Mouse (Mus musculus) stomach, postnatal 0 days (tissue): ENCODE results near the gene Zfp367. TPM values are rescaled to one million over a fixed set of nuclear protein-coding genes. Genes with fewer than 3 reads are reported as not detected.

Source experiments
- ATAC-seq: fragments of 200-750 bp; cut with Nextera tagmentation; 2 replicates; pipeline ENCODE4 v1.8.0; 2017; ENCODE audit not compliant: low FRiP score, low TSS enrichment
- DNase-seq: peaks from one replicate; pipeline ENCODE4 v3.0.0-alpha.2; 2016; ENCODE audit warnings: low spot score
- H3K27ac ChIP-seq: fragments of 300-500 bp; sonication (generic); replicated peaks from 2 replicates; pipeline ENCODE4 v1.5.1; 2014; ENCODE audit warnings: mild to moderate bottlenecking, control low read depth
- H3K27me3 ChIP-seq: fragments of 300-500 bp; sonication (generic); 2 replicates; pipeline ENCODE4 v1.6.1; 2014; ENCODE audit warnings: low read length; ENCODE audit not compliant: control insufficient read depth, insufficient read depth
- H3K36me3 ChIP-seq: fragments of 300-500 bp; sonication (generic); 2 replicates; pipeline ENCODE4 v1.6.1; 2014; ENCODE audit warnings: low read length, mixed read lengths; ENCODE audit not compliant: control insufficient read depth, insufficient read depth
- H3K4me1 ChIP-seq: fragments of 300-500 bp; sonication (generic); replicated peaks from 2 replicates; pipeline ENCODE4 v1.6.1; 2014; ENCODE audit warnings: antibody characterized with exemption; ENCODE audit not compliant: control insufficient read depth, insufficient read depth
- H3K4me2 ChIP-seq: fragments of 300-500 bp; sonication (generic); replicated peaks from 2 replicates; pipeline ENCODE4 v1.6.1; 2014; ENCODE audit warnings: low read depth, mild to moderate bottlenecking, control low read depth, moderate library complexity
- H3K4me3 ChIP-seq: fragments of 300-500 bp; sonication (generic); 2 replicates; pipeline ENCODE4 v1.5.1; 2014; ENCODE audit warnings: low read depth, low read length, control low read depth
- H3K9ac ChIP-seq: fragments of 300-500 bp; sonication (generic); 2 replicates; pipeline ENCODE4 v1.6.1; 2014; ENCODE audit warnings: mild to moderate bottlenecking, low read length, control low read depth, mixed read lengths
- H3K9me3 ChIP-seq: fragments of 300-500 bp; sonication (generic); 2 replicates; pipeline ENCODE4 v1.6.1; 2016; ENCODE audit warnings: low read length; ENCODE audit not compliant: control insufficient read depth
- CTCF ChIP-seq: IDR thresholded peaks from 2 replicates; pipeline ENCODE4 v1.5.1; 2016; ENCODE audit warnings: antibody characterized with exemption, low read depth, mild to moderate bottlenecking, moderate library complexity
- EP300 ChIP-seq: optimal IDR thresholded peaks from 2 replicates; pipeline ENCODE3; 2016; ENCODE audit warnings: antibody characterized with exemption
- WGBS: fragments of 180-500 bp; shearing (Covaris S2); extraction: QIAGEN DNeasy Blood & Tissue Kit; methylation state at CpG from one replicate; pipeline ENCODE4 v1.1.7; 2014; 5-methylcytosine and 5-hydroxymethylcytosine counted together
- polyA plus RNA-seq: library from polyadenylated mRNA; unstranded; fragments of >200 nt; fragmentation: Nextera tagmentation; extraction: Ambion mirVana; gene quantifications from 2 replicates; pipeline ENCODE4 v1.2.1, GENCODE M21; 2015

Zfp367 gene
- polyA plus RNA-seq, 1 experiment from 2014 or later = 10.9 TPM

DNA sequence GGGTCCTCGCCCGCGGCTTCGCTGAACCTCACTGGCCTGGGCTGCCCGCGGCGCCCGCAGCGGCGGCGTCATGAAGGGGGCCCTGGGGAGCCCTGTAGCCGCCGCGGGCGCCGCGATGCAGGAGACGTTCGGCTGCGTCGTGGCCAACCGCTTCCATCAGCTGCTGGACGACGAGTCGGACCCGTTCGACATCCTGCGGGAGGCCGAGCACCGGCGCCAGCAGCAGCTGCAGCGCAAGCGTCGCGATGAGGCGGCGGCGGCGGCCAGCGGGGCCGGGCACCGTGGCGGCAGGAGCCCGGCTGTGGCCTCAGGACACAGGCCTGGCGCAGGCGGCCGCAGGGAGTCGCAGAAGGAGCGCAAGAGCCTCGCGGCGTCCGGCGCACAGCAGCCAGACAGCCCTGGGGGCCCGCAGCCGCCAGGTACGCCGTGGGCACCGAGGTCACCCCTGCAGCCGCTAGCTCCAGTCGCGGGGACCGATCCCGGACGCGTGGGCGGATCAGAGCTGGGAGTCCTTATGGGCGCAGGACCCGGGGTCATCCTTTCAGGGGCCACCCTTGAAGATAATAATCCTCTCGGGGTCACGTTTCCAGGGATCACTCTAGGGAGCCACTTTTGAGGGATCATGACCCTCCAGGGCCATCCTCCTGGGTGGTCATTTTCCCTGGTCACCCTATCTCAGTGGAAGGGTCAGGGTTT lies 9.1 kb upstream of the Zfp367 start:
- Histone ChIP-seq H3K4me2 (peak overlapping the region; percentile 96), H3K4me3 (peak overlapping the region; percentile 81), H3K36me3 (no peaks in the 10 kb centered on the region), H3K27ac (peak overlapping the region; percentile 92), H3K9ac (peak overlapping the region; percentile 86), H3K27me3 (no peaks in the 10 kb centered on the region), H3K4me1 (peaks cover 4% of the 10 kb centered on the region; the same call in 1 of the 2 replicates), H3K9me3 (no peaks in the 10 kb centered on the region)
- ATAC-seq (peak; percentile 72), DNase-seq (no peak)
- WGBS = under 1% methylated on average over 48 of the region's 71 CpGs
- TF ChIP-seq CTCF (no peak), EP300 (no peak)

GRCm38 (mm10) chr13:64161548-64161915 lies 8.5 kb upstream of the Zfp367 start, which contains the start of gene Habp4:
Gene Habp4 (plus strand): TSS chr13:64161824.
- peaks cover 4% of the 10 kb centered on the region; the same call in 1 of the 2 replicates for H3K4me1 ChIP-seq

DNA sequence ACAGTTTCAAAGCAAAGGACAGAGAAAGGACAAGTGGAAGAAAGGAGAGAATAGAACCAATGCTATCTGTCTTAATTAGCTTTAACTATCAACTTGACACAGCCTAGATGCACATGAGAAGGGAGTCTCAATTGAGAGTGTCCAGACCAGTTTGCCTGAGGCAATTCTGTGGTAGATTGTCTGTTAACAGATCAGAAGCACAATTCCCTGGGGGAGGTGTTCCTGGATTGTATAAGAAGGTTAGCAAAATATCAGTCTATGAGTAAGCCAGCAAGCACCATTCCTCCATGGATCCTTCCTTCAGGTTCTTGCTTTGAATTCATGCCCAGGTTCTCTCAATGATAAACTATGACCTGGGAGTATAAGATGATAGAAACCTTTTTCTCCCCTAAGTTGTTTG lies 4.0 kb upstream of the Zfp367 start:
- DNase-seq = no peak
- H3K27ac ChIP-seq = no peak overlapping the region
- H3K36me3 ChIP-seq = no peaks in the 10 kb centered on the region
- H3K9ac ChIP-seq = no peak overlapping the region
- no peaks in the 10 kb centered on the region for H3K27me3 ChIP-seq
- H3K4me2 ChIP-seq = no peak overlapping the region
- no peak for TF ChIP-seq EP300
- TF ChIP-seq CTCF = no peak
- H3K4me3 ChIP-seq = no peak overlapping the region
- ATAC-seq = no peak
- H3K9me3 ChIP-seq = no peaks in the 10 kb centered on the region
- H3K4me1 ChIP-seq = no peaks in the 10 kb centered on the region

More at GRCm38 (mm10) chr13:64161548-64161915, 8.5 kb upstream of the Zfp367 start, which contains the start of gene Habp4:
- Histone ChIP-seq H3K4me3 (peak within 1 kb of the TSS; percentile 81), H3K9ac (peak within 1 kb of the TSS; percentile 86), H3K9me3 (no peaks in the 10 kb centered on the region), H3K27me3 (no peaks in the 10 kb centered on the region), H3K27ac (peak within 1 kb of the TSS; percentile 92), H3K36me3 (no peaks in the 10 kb centered on the region), H3K4me2 (peak within 1 kb of the TSS; percentile 96)
- no peak for TF ChIP-seq CTCF
- TF ChIP-seq EP300 = no peak
- WGBS = 0% methylated on average over 24 of the region's 31 CpGs
- peak; percentile 100 for ATAC-seq
- peak; percentile 99 for DNase-seq

- no peak overlapping the region for H3K9ac ChIP-seq
Observed at GRCm38 (mm10) chr13:64155171-64155571, 2.2 kb upstream of the Zfp367 start.

DNA sequence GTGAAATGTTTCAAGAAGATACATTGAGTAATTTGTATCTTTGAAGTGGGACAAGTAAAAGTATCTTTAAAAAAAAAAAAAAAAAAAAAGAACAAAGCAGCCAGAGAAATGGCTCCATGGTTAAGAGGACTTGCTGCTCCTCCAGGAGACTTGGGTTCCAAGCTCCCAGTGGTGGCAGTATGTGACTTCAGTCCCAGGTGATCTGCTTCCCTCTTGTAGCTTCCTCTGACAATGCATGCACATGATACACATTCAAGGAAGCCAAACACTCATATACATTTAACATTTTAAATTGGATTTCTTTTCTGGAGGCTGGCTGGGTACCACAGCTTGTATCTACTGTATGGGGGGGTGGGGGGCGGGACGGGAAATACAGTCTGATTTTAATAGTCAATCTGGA lies 1.6 kb upstream of the Zfp367 start:
- no peak overlapping the region for H3K27ac ChIP-seq
- no peak overlapping the region for H3K9ac ChIP-seq
- TF ChIP-seq CTCF (no peak), EP300 (no peak)
- no peak for DNase-seq
- no peaks in the 10 kb centered on the region for H3K4me1 ChIP-seq
- H3K27me3 ChIP-seq = no peaks in the 10 kb centered on the region
- ATAC-seq = no peak
- no peak overlapping the region for H3K4me2 ChIP-seq
- H3K36me3 ChIP-seq = no peaks in the 10 kb centered on the region
- WGBS = 35% methylated on average over 2 of the region's 2 CpGs
- H3K4me3 ChIP-seq = no peak overlapping the region
- H3K9me3 ChIP-seq = no peaks in the 10 kb centered on the region

More at GRCm38 (mm10) chr13:64155171-64155571, 2.2 kb upstream of the Zfp367 start:
- DNase-seq (no peak), ATAC-seq (no peak)
- Histone ChIP-seq H3K4me1 (no peaks in the 10 kb centered on the region), H3K4me2 (no peak overlapping the region), H3K4me3 (no peak overlapping the region), H3K27ac (peak overlapping the region; percentile 24; the same call in 1 of the 2 replicates), H3K36me3 (no peaks in the 10 kb centered on the region), H3K9me3 (no peaks in the 10 kb centered on the region), H3K27me3 (no peaks in the 10 kb centered on the region)
- peak; percentile 67 for TF ChIP-seq CTCF
- TF ChIP-seq EP300 = no peak
- WGBS = 33% methylated on average over 1 of the region's 1 CpGs

DNA sequence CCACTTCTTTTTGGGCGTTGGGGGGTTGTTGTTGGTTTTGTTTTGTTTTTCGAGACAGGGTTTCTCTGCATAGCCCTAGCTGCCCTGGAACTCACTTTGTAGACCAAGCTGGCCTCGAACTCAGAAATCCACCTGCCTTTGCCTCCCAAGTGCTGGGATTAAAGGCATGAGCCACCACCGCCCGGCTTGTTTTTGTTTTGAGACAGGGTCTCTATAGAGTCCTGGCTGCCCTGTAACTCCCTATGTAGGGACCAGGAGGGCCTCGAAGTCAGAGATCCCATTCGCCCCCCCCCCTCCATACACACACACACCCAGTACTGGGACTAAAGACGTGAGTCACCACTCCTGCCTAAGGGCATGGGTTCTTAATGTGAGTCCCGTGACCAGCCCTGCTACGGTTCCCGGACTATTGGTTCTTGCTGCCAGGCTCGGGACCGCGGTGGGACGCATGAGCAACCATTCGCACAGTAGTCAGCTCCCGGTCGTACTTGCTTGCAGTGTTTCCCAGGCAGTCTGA lies 807 bp upstream of the Zfp367 start:
- peak; percentile 72 for DNase-seq
- 1% methylated on average over 18 of the region's 18 CpGs for WGBS

More for the DNA sequence above, 807 bp upstream of the Zfp367 start:
- H3K4me1 ChIP-seq = no peaks in the 10 kb centered on the region
- peak overlapping the region; percentile 70 for H3K27ac ChIP-seq
- no peaks in the 10 kb centered on the region for H3K36me3 ChIP-seq
- TF ChIP-seq EP300 (no peak), CTCF (no peak)
- ATAC-seq = peak; percentile 74
- H3K27me3 ChIP-seq = no peaks in the 10 kb centered on the region
- peak overlapping the region; percentile 41; the same call in 1 of the 2 replicates for H3K9ac ChIP-seq
- H3K9me3 ChIP-seq = no peaks in the 10 kb centered on the region
- H3K4me2 ChIP-seq = peak overlapping the region; percentile 56
- peak overlapping the region; percentile 82 for H3K4me3 ChIP-seq
